14 mouse cellular contexts compared by ENCODE assay signal in the genomic region with DNA sequence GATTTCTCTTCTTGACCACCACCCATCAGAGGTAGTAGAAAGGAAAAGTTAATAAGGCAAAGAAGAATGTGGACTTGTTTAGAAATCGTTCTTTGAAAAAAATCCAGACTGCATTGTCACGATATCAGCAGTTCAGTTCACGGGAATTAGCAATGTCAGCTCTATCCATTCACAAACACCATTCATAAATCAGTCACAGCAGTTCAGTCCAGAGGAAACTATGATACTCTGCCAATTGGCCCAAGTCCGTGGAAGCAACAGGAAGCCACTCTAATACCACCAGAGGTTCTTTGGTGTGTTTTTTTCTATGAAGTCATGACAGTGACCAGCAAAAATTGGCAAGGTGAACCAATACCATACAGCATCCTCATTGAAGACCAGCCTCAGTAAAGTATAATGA.
"Had no signal": no experiment of that assay in that cellular context is flagged by ENCODE, and none has a peak within 500 bp of the region (broad histone marks: within the 10 kb centered on the region; RNA-seq: fewer than 3 reads in every experiment).

No protein-coding gene starts in this region.

- H3K9ac ChIP-seq: intestine, embryonic 15.5 days; liver, embryonic 15.5 days; neural tube, embryonic 13.5 days had no signal

- H3K27ac ChIP-seq: intestine, embryonic 15.5 days; kidney, postnatal 0 days; layer of hippocampus, adult 2 months; limb, embryonic 10.5 days; liver, embryonic 15.5 days; neural tube, embryonic 13.5 days had no signal

- H3K36me3 ChIP-seq: intestine, embryonic 15.5 days; limb, embryonic 10.5 days; liver, embryonic 15.5 days; neural tube, embryonic 13.5 days had no signal

- H3K9me3 ChIP-seq: intestine, embryonic 15.5 days; limb, embryonic 10.5 days; liver, embryonic 15.5 days; neural tube, embryonic 13.5 days had no signal

- H3K4me2 ChIP-seq: intestine, embryonic 15.5 days; liver, embryonic 11.5 days; liver, embryonic 15.5 days; neural tube, embryonic 13.5 days had no signal

- H3K4me3 ChIP-seq: intestine, embryonic 15.5 days; layer of hippocampus, adult 2 months; limb, embryonic 10.5 days; liver, embryonic 15.5 days; neural tube, embryonic 13.5 days had no signal

- ATAC-seq: intestine, embryonic 15.5 days; lung, postnatal 0 days had no signal

- DNase-seq: kidney, adult 18-20 months; lung, adult 2 months; lung, postnatal 36 days; retina, postnatal 1 day; right cerebral cortex, postnatal 14 days; thymus, postnatal 36 days had no signal

- H3K27me3 ChIP-seq: intestine, embryonic 15.5 days; liver, embryonic 15.5 days; neural tube, embryonic 13.5 days had no signal

- H3K4me1 ChIP-seq: intestine, embryonic 15.5 days; limb, embryonic 10.5 days; liver, embryonic 15.5 days; neural tube, embryonic 13.5 days had no signal
